Mouse (Mus musculus) bone marrow macrophage, adult 2 months (primary cell): ENCODE measurements around the gene Lgi1.

Experiments
- CTCF ChIP-seq: IDR thresholded peaks from 2 replicates; pipeline ENCODE4 v1.5.1; 2012; ENCODE audit warnings: low read depth, mild to moderate bottlenecking, low read length, moderate library complexity
- POLR2A ChIP-seq: IDR thresholded peaks from 2 replicates; pipeline ENCODE4 v1.6.1; 2012; ENCODE audit warnings: mild to moderate bottlenecking, low read depth, low read length, borderline replicate concordance

GRCm38 (mm10) chr19:38242314-38242852 lies 22.0 kb upstream of the Lgi1 start:
- TF ChIP-seq POLR2A, result no peak
- TF ChIP-seq CTCF, result no peak
